Mouse (Mus musculus) lung, adult 10 weeks (tissue): ENCODE results near the gene Dnah9. TPM values are rescaled to one million over a fixed set of nuclear protein-coding genes. Genes with fewer than 3 reads are reported as not detected.

Source experiments
- polyA plus RNA-seq: library from polyadenylated mRNA; stranded (reverse); fragments of 350-450 nt; fragmentation: Illumina TruSeq; extraction: RNeasy Lipid Tissue Mini Kit (QIAGEN cat#74804); gene quantifications from one replicate; pipeline ENCODE4 v1.2.3, GENCODE M21; 2014; ENCODE audit warnings: low read depth, low replicate concordance; ENCODE audit not compliant: insufficient read depth

The Dnah9 gene
- polyA plus RNA-seq = 2.2 TPM

GRCm38 (mm10) chr11:66167801-66168651 lies at the start of gene Dnah9:
Gene Dnah9 (minus strand): TSS chr11:66168551.

GRCm38 (mm10) chr11:65806909-65807504 lies 361.3 kb downstream of the Dnah9 start, which contains the start of gene Zkscan6:
Gene Zkscan6 (plus strand): TSS chr11:65807175.

GRCm38 (mm10) chr11:65788154-65788553 lies 380.2 kb downstream of the Dnah9 start, which contains the start of gene Map2k4:
Gene Map2k4 (minus strand): TSS chr11:65788297.

